Mouse (Mus musculus): ENCODE results near the gene Fkbp10.

- TF ChIP-seq CTCF (conservative IDR thresholded peaks at IDR 0.05; ENCODE audit: low read length) (no peak), NANOG (IDR thresholded peaks at IDR 0.05; ENCODE audit: borderline replicate concordance, low read length) (no peak), POU5F1 (IDR thresholded peaks at IDR 0.05; ENCODE audit: borderline replicate concordance, low read length) (no peak)
Observed at GRCm38 (mm10) chr11:100382682-100383081, 32.8 kb upstream of the Fkbp10 start.
